Mouse (Mus musculus) liver, embryonic 16.5 days (tissue): Measurements from ENCODE around the gene Mical2. TPM values are rescaled to one million over a fixed set of nuclear protein-coding genes. Genes with fewer than 3 reads are reported as not detected.

Source experiments
- ATAC-seq: fragments of 200-750 bp; cut with Nextera tagmentation; 2 replicates; pipeline ENCODE4 v1.8.0; 2017; ENCODE audit warnings: low read depth, mild to moderate bottlenecking, moderate number of reproducible peaks, moderate library complexity
- H3K27ac ChIP-seq: fragments of 300-500 bp; sonication (generic); 2 replicates; pipeline ENCODE4 v1.5.1; 2014; ENCODE audit warnings: mild to moderate bottlenecking, low read length
- H3K27me3 ChIP-seq: fragments of 300-500 bp; sonication (generic); 2 replicates; pipeline ENCODE4 v1.6.1; 2014; ENCODE audit warnings: low read depth, low read length, mixed read lengths; ENCODE audit not compliant: control insufficient read depth, insufficient read depth
- H3K36me3 ChIP-seq: fragments of 300-500 bp; sonication (generic); 2 replicates; pipeline ENCODE4 v1.6.1; 2014; ENCODE audit warnings: mild to moderate bottlenecking; ENCODE audit not compliant: control insufficient read depth, insufficient read depth
- H3K4me1 ChIP-seq: fragments of 300-500 bp; sonication (generic); 2 replicates; pipeline ENCODE4 v1.6.1; 2014; ENCODE audit warnings: low read depth, low read length, mixed read lengths; ENCODE audit not compliant: control insufficient read depth
- H3K4me2 ChIP-seq: fragments of 300-500 bp; sonication (generic); 2 replicates; pipeline ENCODE4 v1.6.1; 2014; ENCODE audit warnings: low read depth, low read length, mixed read lengths
- H3K4me3 ChIP-seq: fragments of 300-500 bp; sonication (generic); 2 replicates; pipeline ENCODE4 v1.5.1; 2014; ENCODE audit warnings: low read depth, mild to moderate bottlenecking, low read length
- H3K9ac ChIP-seq: fragments of 300-500 bp; sonication (generic); 2 replicates; pipeline ENCODE4 v1.6.1; 2014; ENCODE audit warnings: low read depth, low read length
- H3K9me3 ChIP-seq: fragments of 300-500 bp; sonication (generic); replicated peaks from 2 replicates; pipeline ENCODE4 v1.6.1; 2016; ENCODE audit warnings: low read length; ENCODE audit not compliant: control insufficient read depth
- WGBS: fragments of 180-500 bp; shearing (Covaris S2); extraction: QIAGEN DNeasy Blood & Tissue Kit; methylation state at CpG from one replicate; pipeline ENCODE4 v1.1.7; 2014; ENCODE audit not compliant: insufficient replicate concordance; 5-methylcytosine and 5-hydroxymethylcytosine counted together
- polyA plus RNA-seq: library from polyadenylated mRNA; unstranded; fragments of >200 nt; fragmentation: Nextera tagmentation; extraction: Ambion mirVana; gene quantifications from 2 replicates; pipeline ENCODE4 v1.2.1, GENCODE M21; 2015

Gene Mical2
- polyA plus RNA-seq, result 1.5 and 1.9 TPM in 2 replicates

DNA sequence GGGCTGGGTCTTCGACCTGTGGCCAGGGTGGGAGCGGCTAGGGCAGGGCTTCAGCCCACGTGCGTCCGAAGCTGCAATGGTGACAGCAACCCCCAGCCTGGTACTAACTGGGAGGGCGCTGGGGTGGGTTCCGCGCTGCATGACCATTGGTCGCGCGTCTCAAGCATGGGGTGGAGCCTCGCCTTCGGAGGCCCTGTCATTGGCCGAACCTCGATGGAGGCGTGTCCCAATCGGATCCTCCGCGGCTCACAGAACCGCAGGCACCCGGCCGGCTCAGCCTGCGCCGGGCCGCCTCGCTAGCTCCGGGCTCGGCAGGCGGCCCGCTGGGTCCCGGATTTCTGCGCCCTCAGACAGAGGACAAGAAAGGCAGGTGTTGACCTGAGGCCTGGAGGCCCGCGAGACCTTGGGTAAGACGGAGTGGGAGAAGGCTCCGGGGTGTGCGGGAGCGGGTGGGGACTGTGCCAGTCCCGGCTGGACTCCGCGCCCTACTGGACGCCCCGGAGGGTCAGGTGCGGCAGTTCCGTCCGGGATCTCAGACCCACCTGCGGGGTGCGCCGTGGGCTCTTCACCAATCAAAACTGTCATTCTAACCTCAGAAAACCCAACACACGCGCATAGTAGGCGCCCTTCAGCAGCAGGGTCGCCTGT is at the start of gene Mical2:
Gene Mical2, plus strand, starts transcription at position 242 of the 648 bp plus-strand sequence.
- H3K9me3 ChIP-seq, result no peaks in the 10 kb centered on the region
- H3K36me3 ChIP-seq, result no peaks in the 10 kb centered on the region
- H3K4me1 ChIP-seq, result peaks cover 3% of the 10 kb centered on the region; the same call in 1 of the 2 replicates
- H3K9ac ChIP-seq, result peak within 1 kb of the TSS; percentile 40; the same call in 1 of the 2 replicates
- no peaks in the 10 kb centered on the region; the same call in 1 of the 2 replicates for H3K27me3 ChIP-seq
- under 1% methylated on average over 53 of the region's 53 CpGs for WGBS
- H3K4me2 ChIP-seq, result peak within 1 kb of the TSS; percentile 59
- peak within 1 kb of the TSS; percentile 58 for H3K4me3 ChIP-seq
- no peak within 1 kb of the TSS for H3K27ac ChIP-seq
- ATAC-seq, result peak; percentile 97

- 66% methylated on average over 2 of the region's 2 CpGs for WGBS
- H3K4me3 ChIP-seq, result no peak overlapping the region
- H3K27ac ChIP-seq, result no peak overlapping the region
- H3K4me2 ChIP-seq, result no peak overlapping the region
- no peak overlapping the region for H3K9ac ChIP-seq
- no peaks in the 10 kb centered on the region for H3K4me1 ChIP-seq
- no peaks in the 10 kb centered on the region for H3K36me3 ChIP-seq
- no peaks in the 10 kb centered on the region for H3K27me3 ChIP-seq
- ATAC-seq, result no peak
- no peaks in the 10 kb centered on the region for H3K9me3 ChIP-seq
Observed at GRCm38 (mm10) chr7:112176627-112177026, 49.0 kb upstream of the Mical2 start.

- Histone ChIP-seq H3K4me1 (no peaks in the 10 kb centered on the region), H3K9ac (no peak overlapping the region), H3K36me3 (no peaks in the 10 kb centered on the region), H3K9me3 (no peaks in the 10 kb centered on the region), H3K4me3 (no peak overlapping the region), H3K27ac (no peak overlapping the region), H3K27me3 (no peaks in the 10 kb centered on the region), H3K4me2 (no peak overlapping the region)
- WGBS, result 9% methylated on average over 8 of the region's 10 CpGs
- peak; percentile 51; the same call in 1 of the 2 replicates for ATAC-seq
Observed at GRCm38 (mm10) chr7:112180235-112180705, 45.4 kb upstream of the Mical2 start.

DNA sequence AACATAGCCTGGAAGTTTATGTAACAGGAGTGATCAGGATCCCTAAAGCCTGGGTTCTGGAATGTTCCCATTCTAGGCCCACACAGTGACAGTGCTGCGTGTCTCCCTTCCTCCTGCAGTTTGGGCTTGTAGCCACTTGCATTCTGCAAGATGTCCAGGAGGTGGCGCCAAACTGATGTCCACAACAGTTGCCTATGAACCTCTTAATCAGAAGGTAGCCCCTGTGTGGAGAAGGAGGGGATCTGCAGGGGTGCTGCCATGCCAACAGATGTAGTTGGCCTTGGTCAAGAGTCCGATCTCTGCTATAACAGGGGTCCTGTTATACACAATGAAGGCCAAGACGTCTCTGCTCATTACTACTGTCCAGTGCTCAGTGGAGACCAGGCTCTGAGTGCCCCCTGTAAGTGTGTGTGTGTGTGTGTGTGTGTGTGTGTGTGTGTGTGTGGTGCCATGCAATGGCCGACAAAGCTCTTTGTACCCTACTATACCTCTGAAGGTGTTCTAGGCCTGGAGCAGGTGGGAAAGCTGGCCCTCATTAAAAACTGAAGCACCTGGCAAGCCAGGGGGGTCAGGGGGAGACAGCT is 42.3 kb upstream of the Mical2 start:
- WGBS, result 30% methylated on average over 5 of the region's 5 CpGs
- no peak for ATAC-seq
- H3K9ac ChIP-seq, result no peak overlapping the region

DNA sequence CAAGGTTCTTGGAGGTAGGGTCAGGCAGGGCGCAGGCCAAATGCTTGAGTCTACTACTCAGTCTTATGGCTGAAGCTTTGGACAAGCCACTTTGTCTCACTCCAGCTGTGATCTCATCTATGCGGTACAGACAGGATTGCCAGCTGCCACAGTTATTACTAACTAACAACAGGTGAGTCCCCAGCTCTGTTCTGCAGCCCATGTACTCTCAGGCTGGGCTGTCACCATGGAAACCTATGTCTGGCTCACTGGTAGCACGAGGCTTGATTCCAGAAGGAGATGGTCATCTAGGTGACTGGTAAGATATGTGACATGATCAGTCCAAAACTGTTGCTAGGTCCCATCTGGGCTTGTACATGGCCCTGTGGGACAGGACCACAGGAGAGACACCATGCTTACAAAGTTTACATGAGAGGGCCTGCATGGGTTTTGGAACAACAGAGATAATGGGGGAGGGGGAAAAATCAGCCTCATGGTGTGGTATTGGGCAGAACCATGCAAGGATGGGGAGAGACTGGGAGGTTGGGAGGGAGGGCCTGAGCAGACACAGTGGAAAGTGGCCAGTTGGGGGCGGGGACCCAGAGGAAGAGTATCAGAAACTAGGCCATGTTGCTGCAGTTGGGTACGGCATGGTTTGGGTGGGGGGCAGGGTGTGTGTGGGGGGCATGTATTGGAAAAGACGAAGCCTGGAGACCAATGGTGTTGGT is 41.0 kb upstream of the Mical2 start:
- Histone ChIP-seq H3K9me3 (no peaks in the 10 kb centered on the region), H3K27me3 (no peaks in the 10 kb centered on the region), H3K27ac (no peak overlapping the region), H3K4me3 (no peak overlapping the region), H3K9ac (no peak overlapping the region), H3K4me2 (no peak overlapping the region), H3K4me1 (no peaks in the 10 kb centered on the region; the same call in 1 of the 2 replicates), H3K36me3 (no peaks in the 10 kb centered on the region)
- no peak for ATAC-seq
- WGBS, result 64% methylated on average over 6 of the region's 6 CpGs

More for the DNA sequence above, 42.3 kb upstream of the Mical2 start:
- no peaks in the 10 kb centered on the region for H3K36me3 ChIP-seq
- H3K9me3 ChIP-seq, result no peaks in the 10 kb centered on the region
- no peak overlapping the region for H3K4me3 ChIP-seq
- H3K27me3 ChIP-seq, result no peaks in the 10 kb centered on the region
- H3K4me2 ChIP-seq, result no peak overlapping the region
- no peaks in the 10 kb centered on the region; the same call in 1 of the 2 replicates for H3K4me1 ChIP-seq
- H3K27ac ChIP-seq, result no peak overlapping the region

DNA sequence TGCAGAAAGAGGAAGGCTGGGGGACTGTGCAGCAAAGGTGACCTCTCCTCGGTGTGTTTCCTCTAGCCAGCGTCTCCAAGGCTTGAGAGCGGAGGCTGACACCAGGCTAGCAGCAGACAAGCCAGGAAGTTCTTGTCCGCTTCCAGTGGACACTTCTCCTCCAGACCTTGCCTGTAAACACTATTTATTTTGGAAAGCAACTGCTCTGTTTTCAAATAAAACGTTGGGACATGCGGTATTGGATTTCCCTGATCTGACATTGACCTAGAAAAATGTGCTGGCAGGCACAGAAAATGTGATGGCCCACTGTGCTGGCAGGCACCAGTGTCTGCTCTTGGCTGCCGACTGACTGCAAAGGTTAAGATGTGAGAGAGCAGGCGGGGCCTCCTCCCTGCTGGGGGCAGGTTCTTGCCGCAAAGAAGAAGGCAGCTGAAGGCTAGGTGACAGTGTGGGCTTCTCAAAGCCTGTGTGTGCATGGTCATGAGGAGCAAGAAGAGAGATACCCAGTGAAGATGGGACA is 40.4 kb upstream of the Mical2 start:
- ATAC-seq, result no peak
- 54% methylated on average over 9 of the region's 9 CpGs for WGBS

GRCm38 (mm10) chr7:112186871-112187270 is 38.8 kb upstream of the Mical2 start:
- Histone ChIP-seq H3K9ac (no peak overlapping the region), H3K4me1 (no peaks in the 10 kb centered on the region; the same call in 1 of the 2 replicates), H3K4me2 (no peak overlapping the region), H3K9me3 (no peaks in the 10 kb centered on the region), H3K4me3 (no peak overlapping the region), H3K27ac (no peak overlapping the region), H3K27me3 (no peaks in the 10 kb centered on the region), H3K36me3 (no peaks in the 10 kb centered on the region)
- WGBS, result 72% methylated on average over 7 of the region's 7 CpGs
- ATAC-seq, result no peak

More for the DNA sequence above, 40.4 kb upstream of the Mical2 start:
- Histone ChIP-seq H3K4me1 (no peaks in the 10 kb centered on the region; the same call in 1 of the 2 replicates), H3K36me3 (no peaks in the 10 kb centered on the region), H3K4me2 (no peak overlapping the region), H3K4me3 (no peak overlapping the region), H3K27me3 (no peaks in the 10 kb centered on the region), H3K9me3 (no peaks in the 10 kb centered on the region), H3K9ac (no peak overlapping the region), H3K27ac (no peak overlapping the region)

DNA sequence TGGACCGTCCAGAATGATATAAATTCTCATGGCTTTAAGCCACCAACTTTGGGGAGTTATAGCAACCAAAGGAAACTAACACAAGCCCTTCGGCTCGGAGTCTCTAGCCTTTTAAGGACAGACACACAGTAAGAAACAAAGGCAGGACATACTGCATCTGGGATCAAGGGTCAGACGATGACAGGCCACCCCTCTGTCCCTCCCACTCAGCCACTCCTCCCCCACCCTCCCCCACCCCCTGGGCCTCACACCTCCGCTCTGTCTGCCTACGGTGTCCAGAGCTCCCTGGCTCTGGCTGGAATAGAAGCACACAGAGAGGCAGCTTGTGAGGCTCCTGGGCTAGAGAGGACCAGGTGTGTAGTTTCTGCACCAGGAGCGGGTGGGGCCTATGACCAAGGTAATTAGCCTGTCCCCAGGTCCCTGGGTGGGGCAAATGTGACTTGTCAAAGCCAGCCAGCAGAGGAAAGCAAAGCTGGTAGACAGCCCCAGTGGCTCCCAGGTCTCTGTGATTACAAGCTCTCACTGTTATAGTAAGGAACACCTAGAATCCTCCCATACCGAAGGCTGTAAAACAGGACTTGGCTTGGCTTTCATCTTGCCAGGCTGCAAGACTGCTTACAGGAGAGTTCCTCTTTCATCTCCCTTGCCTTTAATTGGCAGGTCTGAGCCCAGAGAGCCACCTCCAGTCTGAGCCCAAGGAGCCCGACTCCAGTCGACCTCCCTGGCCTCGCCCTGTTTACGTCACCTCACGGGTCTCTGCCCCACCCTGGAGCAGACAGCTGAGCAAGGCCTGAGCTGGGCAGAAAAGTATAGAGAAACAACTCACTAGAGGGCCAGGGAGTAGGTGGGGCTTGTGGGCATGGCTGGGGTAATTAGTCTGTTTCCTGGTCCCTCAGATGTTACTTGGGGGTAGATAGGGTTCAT is 37.9 kb upstream of the Mical2 start:
- WGBS, result 43% methylated on average over 13 of the region's 13 CpGs
- Histone ChIP-seq H3K4me1 (no peaks in the 10 kb centered on the region; the same call in 1 of the 2 replicates), H3K9ac (no peak overlapping the region), H3K9me3 (no peaks in the 10 kb centered on the region), H3K4me2 (no peak overlapping the region), H3K36me3 (no peaks in the 10 kb centered on the region), H3K27me3 (no peaks in the 10 kb centered on the region), H3K4me3 (no peak overlapping the region), H3K27ac (no peak overlapping the region)
- no peak for ATAC-seq
